Mouse (Mus musculus) spleen, adult 2 months (tissue): Measurements from ENCODE around the gene Mmp23. TPM values are rescaled to one million over a fixed set of nuclear protein-coding genes. Genes with fewer than 3 reads are reported as not detected.
"Not testable (repeated sequence)": the region's sequence is repeated elsewhere in the genome, so short reads cannot be mapped to it uniquely, and the experiment has no call there.

Experiments
- DNase-seq, 2 experiments: peaks; one replicate each; pipeline versions ENCODE4 v3.0.0 to v3.0.0-alpha.2; 2012 to 2021; ENCODE audit warnings: low spot score in 2 of 2, low read depth in 1 of 2
- H3K27ac ChIP-seq: fragments of 200-500 bp; 2 replicates; pipeline ENCODE4 v1.5.1; 2012; ENCODE audit warnings: low read length, inconsistent platforms; ENCODE audit not compliant: insufficient read depth
- H3K27me3 ChIP-seq: fragments of 200-500 bp; 2 replicates; pipeline ENCODE4 v1.6.1; 2012; ENCODE audit warnings: mild to moderate bottlenecking, moderate library complexity, low read length, inconsistent platforms; ENCODE audit not compliant: control insufficient read depth, insufficient read depth
- H3K36me3 ChIP-seq: fragments of 200-500 bp; 2 replicates; pipeline ENCODE4 v1.6.1; 2012; ENCODE audit warnings: mild to moderate bottlenecking, low read length, inconsistent platforms; ENCODE audit not compliant: control insufficient read depth, insufficient read depth
- H3K4me1 ChIP-seq: fragments of 200-500 bp; 2 replicates; pipeline ENCODE4 v1.6.1; 2011; ENCODE audit warnings: inconsistent platforms; ENCODE audit not compliant: control insufficient read depth, insufficient read depth, insufficient read length
- H3K4me3 ChIP-seq: fragments of 200-500 bp; 2 replicates; pipeline ENCODE4 v1.5.1; 2011; ENCODE audit warnings: mild to moderate bottlenecking, inconsistent platforms; ENCODE audit not compliant: insufficient read depth, insufficient read length; ENCODE audit errors: extremely low read depth
- CTCF ChIP-seq: fragments of 200-500 bp; IDR thresholded peaks from 2 replicates; pipeline ENCODE4 v1.5.1; 2011; ENCODE audit warnings: mild to moderate bottlenecking, inconsistent platforms; ENCODE audit not compliant: insufficient read depth, insufficient read length, insufficient replicate concordance; ENCODE audit errors: extremely low read depth
- POLR2A ChIP-seq: fragments of 200-500 bp; IDR thresholded peaks from 2 replicates; pipeline ENCODE4 v1.6.1; 2011; ENCODE audit warnings: low read depth, low read length, inconsistent platforms
- WGBS: fragments of 180-500 bp; shearing (Covaris S2); methylation state at CpG from one replicate; pipeline ENCODE4 v1.1.7; 2018; 5-methylcytosine and 5-hydroxymethylcytosine counted together
- polyA plus RNA-seq: library from polyadenylated mRNA; depleted of rRNA; stranded (reverse); fragments of >200 nt; gene quantifications from 2 replicates; pipeline ENCODE4 v1.2.3, GENCODE M21; 2012

The Mmp23 gene
- polyA plus RNA-seq, 1 experiment: 57.2 TPM

DNA sequence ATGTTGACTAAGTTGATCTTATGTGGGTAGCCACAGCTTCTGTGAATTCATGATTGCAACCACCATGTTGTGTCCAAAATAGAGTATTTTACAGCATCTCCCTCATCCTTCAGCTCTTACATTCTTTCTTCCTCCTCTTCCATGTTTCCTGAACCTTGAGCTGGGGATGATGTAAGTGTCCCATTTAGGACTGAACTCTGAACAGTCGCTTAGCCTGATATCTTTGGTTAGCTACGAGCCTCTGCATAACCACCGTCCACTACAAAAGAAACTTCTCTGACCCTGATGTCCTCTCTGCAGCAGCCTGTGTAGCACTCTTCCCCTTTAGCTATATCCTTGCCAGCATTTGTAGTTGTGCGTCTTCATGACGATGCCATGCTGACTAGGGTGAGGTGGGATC, 7.5 kb downstream of the Mmp23 start:
- no peak for TF ChIP-seq CTCF
- no peak for TF ChIP-seq POLR2A
- no peaks in the 10 kb centered on the region for H3K27me3 ChIP-seq
- no peak for DNase-seq
- H3K27ac ChIP-seq: no peak overlapping the region
- 96% methylated on average over 5 of the region's 5 CpGs for WGBS
- H3K4me3 ChIP-seq: no peak overlapping the region
- no peaks in the 10 kb centered on the region for H3K4me1 ChIP-seq
- H3K36me3 ChIP-seq: peaks cover 61% of the 10 kb centered on the region

DNA sequence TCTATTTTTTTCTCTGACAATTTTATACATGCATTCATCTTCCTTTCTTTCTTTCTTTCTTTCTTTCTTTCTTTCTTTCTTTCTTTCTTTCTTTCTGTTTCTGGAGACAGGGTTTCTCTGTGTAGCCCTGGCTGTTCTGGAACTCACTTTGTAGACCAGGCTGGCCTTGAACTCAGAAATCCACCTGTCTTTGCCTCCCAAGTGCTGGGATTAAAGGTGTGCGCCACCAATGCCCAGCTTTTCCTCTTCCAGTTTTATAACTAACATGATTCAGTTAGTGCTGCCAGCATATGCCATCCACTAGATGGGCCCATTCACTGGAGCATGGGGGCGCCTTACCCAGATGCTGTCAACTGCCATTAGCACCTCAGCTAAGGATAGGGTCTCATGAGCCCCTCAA, 7.9 kb downstream of the Mmp23 start, which contains the start of gene Gm10563:
TSS of gene Gm10563 (minus strand) at position 101 of the 400 bp plus-strand sequence.
- not testable (repeated sequence) for H3K27ac ChIP-seq, H3K4me1 ChIP-seq, H3K27me3 ChIP-seq, DNase-seq, H3K4me3 ChIP-seq
- 92% methylated on average over 2 of the region's 2 CpGs for WGBS
- H3K36me3 ChIP-seq: peaks cover 61% of the 10 kb centered on the region

DNA sequence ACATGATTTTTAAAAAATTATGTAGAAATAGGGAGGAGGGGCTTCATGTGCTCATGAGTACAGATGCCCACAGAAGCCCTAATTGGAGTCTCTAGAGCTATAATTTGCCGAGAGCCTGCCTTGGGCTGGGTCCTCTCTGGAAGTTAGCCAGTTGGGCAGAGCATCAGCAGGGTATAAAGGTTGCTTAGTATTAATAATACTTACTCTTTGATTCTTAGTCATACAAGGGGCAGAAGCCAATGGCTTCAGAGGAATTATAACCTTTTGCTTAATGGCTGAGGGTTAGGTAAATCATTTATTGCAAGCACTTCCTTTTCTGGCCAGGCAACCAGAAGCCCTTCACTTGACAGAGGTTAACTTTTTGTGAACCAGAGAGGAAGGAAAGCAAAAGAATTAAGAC, 9.7 kb downstream of the Mmp23 start:
- DNase-seq: no peak
- H3K27ac ChIP-seq: no peak overlapping the region
- TF ChIP-seq CTCF (no peak), POLR2A (no peak)
- peaks cover 53% of the 10 kb centered on the region for H3K36me3 ChIP-seq
- 98% methylated on average over 1 of the region's 1 CpGs for WGBS
- H3K4me1 ChIP-seq: no peaks in the 10 kb centered on the region
- no peak overlapping the region for H3K4me3 ChIP-seq
- H3K27me3 ChIP-seq: no peaks in the 10 kb centered on the region

DNA sequence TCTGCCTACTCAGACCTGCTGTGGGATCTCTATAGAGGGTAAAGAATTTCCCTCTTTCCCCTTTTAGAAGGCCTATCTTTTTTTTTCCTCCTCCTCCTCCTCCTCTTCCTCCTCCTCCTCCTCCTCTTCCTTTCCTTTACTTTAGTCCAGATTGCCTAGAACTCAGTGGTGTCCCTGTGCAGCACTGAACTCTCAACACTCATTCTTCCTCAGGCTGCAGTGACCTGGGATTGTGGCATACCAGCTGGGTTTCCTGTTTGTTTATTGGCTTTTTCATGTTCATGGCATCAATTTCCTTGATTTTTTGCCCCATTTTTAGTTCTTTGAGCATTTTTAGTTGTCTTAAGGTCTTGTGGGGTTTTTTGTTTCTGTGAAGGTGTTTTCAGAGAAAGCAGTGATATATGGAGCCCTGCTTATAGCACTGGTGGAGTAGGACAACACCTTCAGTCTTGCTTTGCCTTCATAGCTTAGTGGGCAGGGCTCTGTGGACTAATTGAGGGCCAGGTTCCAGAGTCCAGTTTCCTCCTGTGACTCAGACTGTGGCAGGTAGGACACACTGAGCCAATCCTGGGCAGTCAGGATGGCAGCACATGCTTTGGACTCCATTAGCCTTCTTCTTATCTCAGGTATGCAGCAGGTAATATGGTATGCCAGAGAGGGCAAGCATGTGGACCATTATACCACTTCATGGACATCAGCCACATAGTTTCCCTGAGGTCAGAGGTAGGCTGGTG, 17.3 kb downstream of the Mmp23 start:
- TF ChIP-seq POLR2A (no peak), CTCF (no peak)
- H3K4me1 ChIP-seq: no peaks in the 10 kb centered on the region
- no peak for DNase-seq
- H3K36me3 ChIP-seq: peaks cover 47% of the 10 kb centered on the region
- no peak overlapping the region for H3K4me3 ChIP-seq
- no peaks in the 10 kb centered on the region for H3K27me3 ChIP-seq
- no peak overlapping the region for H3K27ac ChIP-seq

DNA sequence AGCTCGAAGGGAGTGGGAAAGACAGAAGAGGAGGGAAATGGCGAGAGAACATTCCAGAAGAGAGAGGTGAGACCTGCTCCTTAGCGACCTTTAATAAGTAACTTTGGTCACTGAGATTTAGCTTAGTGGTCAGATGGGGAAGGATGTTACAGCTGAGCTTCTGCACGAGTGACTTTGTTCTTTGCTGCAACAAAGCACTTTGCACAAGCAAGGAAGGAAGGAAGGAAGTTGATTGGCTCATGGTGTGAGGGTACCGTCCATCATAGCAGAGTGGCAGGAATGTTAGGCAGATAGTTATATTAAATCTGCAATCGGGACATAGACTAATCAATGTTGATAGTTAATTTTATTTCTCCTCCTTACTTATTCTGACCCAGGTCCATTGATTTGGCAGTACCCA, 22.9 kb downstream of the Mmp23 start:
- Histone ChIP-seq H3K4me3 (no peak overlapping the region), H3K27ac (no peak overlapping the region), H3K27me3 (no peaks in the 10 kb centered on the region), H3K4me1 (peaks cover 1% of the 10 kb centered on the region; the same call in 1 of the 2 replicates), H3K36me3 (peaks cover 35% of the 10 kb centered on the region)
- no peak for DNase-seq
- TF ChIP-seq POLR2A: no peak
- no peak for TF ChIP-seq CTCF
- 78% methylated on average over 6 of the region's 6 CpGs for WGBS

DNA sequence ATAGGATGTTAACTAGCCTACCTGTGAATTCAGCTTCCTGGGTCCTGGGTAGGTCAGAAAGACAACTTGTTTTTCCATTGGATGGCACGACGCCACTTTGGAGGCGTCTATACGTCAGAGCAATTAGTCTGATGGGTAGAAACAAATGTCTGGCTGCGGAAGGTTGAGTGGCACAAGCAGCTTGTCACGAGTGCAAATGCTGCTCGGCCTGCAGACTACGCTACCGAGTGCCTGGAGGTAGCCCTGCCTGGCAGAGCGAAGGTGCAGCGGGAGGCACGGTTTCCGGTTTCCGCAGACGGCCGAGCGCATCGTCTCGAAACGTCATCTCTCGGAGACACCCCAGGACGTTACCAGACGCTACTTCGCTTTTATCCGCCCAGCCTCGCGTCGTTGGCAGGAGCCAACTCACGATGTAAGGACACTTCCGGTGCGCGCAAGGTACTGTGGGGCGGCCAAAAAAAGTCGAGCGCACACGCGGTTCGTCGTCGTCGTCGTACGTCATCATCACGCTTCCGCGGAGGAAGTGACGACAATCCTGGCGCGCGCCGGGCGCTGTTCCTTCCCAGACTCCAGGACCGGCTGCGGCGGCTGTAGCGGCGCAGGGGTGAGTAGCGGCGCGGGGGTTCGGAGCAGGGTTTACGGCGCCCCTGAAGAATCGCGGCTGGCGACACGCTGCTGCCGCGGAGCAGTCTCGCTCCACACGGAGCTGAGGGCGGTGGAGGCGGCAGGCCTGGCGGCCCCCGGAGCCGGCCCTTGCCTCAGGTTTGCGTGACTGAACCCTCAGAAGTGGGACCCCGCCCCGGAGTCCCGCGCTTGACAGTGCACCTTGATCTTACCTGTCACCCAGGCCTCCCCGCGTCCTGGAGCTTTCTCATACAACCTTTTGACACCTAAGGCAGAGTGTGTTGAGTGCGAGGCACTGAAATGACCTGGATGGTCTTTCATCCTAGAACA, 28.6 kb downstream of the Mmp23 start, which contains the start of gene Cdk11b:
TSS of gene Cdk11b (plus strand) at position 517 of the 954 bp plus-strand sequence.
- DNase-seq: peak; percentile 94 to 99
- H3K4me3 ChIP-seq: peak within 1 kb of the TSS; percentile 82
- TF ChIP-seq CTCF (no peak), POLR2A (peak; percentile 90)
- H3K27me3 ChIP-seq: no peaks in the 10 kb centered on the region
- H3K27ac ChIP-seq: peak within 1 kb of the TSS; percentile 94
- H3K36me3 ChIP-seq: peaks cover 8% of the 10 kb centered on the region
- under 1% methylated on average over 84 of the region's 84 CpGs for WGBS
- H3K4me1 ChIP-seq: peaks cover 4% of the 10 kb centered on the region; the same call in 1 of the 2 replicates
